Mouse (Mus musculus) forebrain, embryonic 14.5 days (tissue): ENCODE results near the gene Gcn1l1. TPM values are rescaled to one million over a fixed set of nuclear protein-coding genes. Genes with fewer than 3 reads are reported as not detected.

ENCODE experiments used
- ATAC-seq: fragments of 200-750 bp; cut with Nextera tagmentation; 2 replicates; pipeline ENCODE4 v1.8.0; 2017; ENCODE audit warnings: mild to moderate bottlenecking, moderate library complexity
- DNase-seq: peaks from one replicate; pipeline ENCODE4 v3.0.0-alpha.2; 2015; ENCODE audit warnings: low spot score
- H3K27ac ChIP-seq: fragments of 300-500 bp; sonication (generic); 2 replicates; pipeline ENCODE4 v1.5.1; 2014; ENCODE audit warnings: low read depth, mild to moderate bottlenecking, control low read depth, low read length, moderate library complexity
- H3K27me3 ChIP-seq: fragments of 300-500 bp; sonication (generic); replicated peaks from 2 replicates; pipeline ENCODE4 v1.6.1; 2014; ENCODE audit warnings: low read length, control low read depth, mixed read lengths; ENCODE audit not compliant: control insufficient read depth, insufficient read depth
- H3K36me3 ChIP-seq: fragments of 300-500 bp; sonication (generic); 2 replicates; pipeline ENCODE4 v1.6.1; 2014; ENCODE audit warnings: low read length, control low read depth; ENCODE audit not compliant: control insufficient read depth, insufficient read depth
- H3K4me1 ChIP-seq: fragments of 300-500 bp; sonication (generic); 2 replicates; pipeline ENCODE4 v1.6.1; 2014; ENCODE audit warnings: antibody characterized with exemption, low read length, control low read depth; ENCODE audit not compliant: control insufficient read depth, insufficient read depth
- H3K4me2 ChIP-seq: fragments of 300-500 bp; sonication (generic); 2 replicates; pipeline ENCODE4 v1.6.1; 2014; ENCODE audit warnings: mild to moderate bottlenecking, control low read depth, low read length
- H3K4me3 ChIP-seq: fragments of 300-500 bp; sonication (generic); 2 replicates; pipeline ENCODE4 v1.5.1; 2014; ENCODE audit warnings: low read depth, low read length, control low read depth
- H3K9ac ChIP-seq: fragments of 300-500 bp; sonication (generic); 2 replicates; pipeline ENCODE4 v1.6.1; 2014; ENCODE audit warnings: mild to moderate bottlenecking, low read length, control low read depth, moderate library complexity
- H3K9me3 ChIP-seq: fragments of 300-500 bp; sonication (generic); replicated peaks from 2 replicates; pipeline ENCODE4 v1.6.1; 2016; ENCODE audit warnings: low read length, control low read depth, mixed read lengths; ENCODE audit not compliant: control insufficient read depth
- WGBS: fragments of 180-500 bp; shearing (Covaris S2); extraction: QIAGEN DNeasy Blood & Tissue Kit; methylation state at CpG from one replicate; pipeline ENCODE4 v1.1.7; 2014; 5-methylcytosine and 5-hydroxymethylcytosine counted together
- polyA plus RNA-seq: library from polyadenylated mRNA; unstranded; fragments of >200 nt; fragmentation: Nextera tagmentation; extraction: Ambion mirVana; gene quantifications from 2 replicates; pipeline ENCODE4 v1.2.1, GENCODE M21; 2014

Gene Gcn1l1
- polyA plus RNA-seq, 1 experiment from 2014 or later: 29.2 TPM

DNA sequence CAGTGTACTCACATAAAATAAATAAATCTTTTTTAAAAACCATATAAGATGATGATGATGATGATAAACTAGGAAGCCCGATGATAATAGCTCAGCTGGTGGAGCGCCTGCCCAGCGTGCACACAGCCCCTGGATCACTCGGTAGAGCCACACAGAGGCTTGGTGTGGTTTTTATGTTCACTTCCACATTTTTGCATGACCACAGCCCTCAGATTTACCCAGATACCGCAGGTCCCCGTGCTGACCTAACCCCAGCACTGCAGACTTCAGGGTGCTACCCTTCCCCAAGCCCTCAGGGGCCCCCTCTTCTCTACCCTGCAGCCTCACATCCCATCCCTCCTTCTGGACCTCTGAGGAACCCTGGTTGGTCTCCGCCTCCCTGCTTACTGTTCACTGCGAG lies 63.0 kb downstream of the Gcn1l1 start:
- Histone ChIP-seq H3K9me3 (no peaks in the 10 kb centered on the region), H3K4me2 (no peak overlapping the region), H3K27me3 (no peaks in the 10 kb centered on the region), H3K9ac (no peak overlapping the region), H3K36me3 (peaks cover 6% of the 10 kb centered on the region), H3K4me1 (peaks cover 11% of the 10 kb centered on the region), H3K4me3 (no peak overlapping the region), H3K27ac (no peak overlapping the region)
- no peak for ATAC-seq
- no peak for DNase-seq
- 84% methylated on average over 8 of the region's 8 CpGs for WGBS

GRCm38 (mm10) chr5:115629672-115630071 lies 64.6 kb downstream of the Gcn1l1 start:
- no peak overlapping the region for H3K4me2 ChIP-seq
- ATAC-seq: no peak
- WGBS: 91% methylated on average over 4 of the region's 4 CpGs

DNA sequence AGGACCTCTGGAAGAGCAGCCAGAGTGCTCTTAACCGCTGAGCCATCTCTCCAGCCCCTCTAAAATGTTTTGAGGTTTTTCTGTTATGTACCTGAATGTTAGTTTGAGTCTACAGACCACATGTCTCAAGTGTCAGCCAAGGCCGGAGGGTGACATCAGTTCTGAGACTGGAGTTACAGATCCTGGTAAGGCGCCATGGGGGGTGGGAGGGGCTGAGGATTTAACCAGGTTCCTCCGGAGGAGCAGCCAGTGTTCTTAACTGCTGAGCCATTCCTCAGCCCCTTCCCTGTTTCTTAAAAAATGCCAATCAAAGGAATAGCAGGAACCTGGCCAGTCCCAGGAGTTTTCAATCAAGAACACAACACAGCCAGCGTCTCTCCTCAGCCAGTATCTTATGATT lies 65.2 kb downstream of the Gcn1l1 start:
- Histone ChIP-seq H3K9ac (no peak overlapping the region), H3K27ac (no peak overlapping the region), H3K9me3 (no peaks in the 10 kb centered on the region), H3K4me1 (peaks cover 18% of the 10 kb centered on the region), H3K27me3 (no peaks in the 10 kb centered on the region), H3K4me3 (no peak overlapping the region), H3K36me3 (peaks cover 4% of the 10 kb centered on the region; the same call in 1 of the 2 replicates), H3K4me2 (no peak overlapping the region)
- 41% methylated on average over 5 of the region's 5 CpGs for WGBS
- DNase-seq (no peak), ATAC-seq (no peak)

More at GRCm38 (mm10) chr5:115629672-115630071, 64.6 kb downstream of the Gcn1l1 start:
- H3K4me1 ChIP-seq: peaks cover 16% of the 10 kb centered on the region
- no peaks in the 10 kb centered on the region for H3K27me3 ChIP-seq
- no peak for DNase-seq
- no peak overlapping the region for H3K9ac ChIP-seq
- H3K36me3 ChIP-seq: peaks cover 4% of the 10 kb centered on the region; the same call in 1 of the 2 replicates
- no peak overlapping the region for H3K4me3 ChIP-seq
- H3K9me3 ChIP-seq: no peaks in the 10 kb centered on the region
- no peak overlapping the region for H3K27ac ChIP-seq

- Histone ChIP-seq H3K4me2 (peak within 1 kb of the TSS; percentile 82), H3K9ac (peak within 1 kb of the TSS; percentile 88), H3K27ac (peak within 1 kb of the TSS; percentile 88), H3K36me3 (peaks cover 4% of the 10 kb centered on the region; the same call in 1 of the 2 replicates), H3K4me1 (peaks cover 18% of the 10 kb centered on the region), H3K9me3 (no peaks in the 10 kb centered on the region), H3K4me3 (peak within 1 kb of the TSS; percentile 77), H3K27me3 (no peaks in the 10 kb centered on the region)
- DNase-seq: peak; percentile 95
- WGBS: under 1% methylated on average over 57 of the region's 125 CpGs
- peak; percentile 85 for ATAC-seq
Measured at GRCm38 (mm10) chr5:115631505-115632357, 66.7 kb downstream of the Gcn1l1 start, which contains the start of gene Rab35. Gene Rab35 (plus strand): TSS chr5:115631908.

DNA sequence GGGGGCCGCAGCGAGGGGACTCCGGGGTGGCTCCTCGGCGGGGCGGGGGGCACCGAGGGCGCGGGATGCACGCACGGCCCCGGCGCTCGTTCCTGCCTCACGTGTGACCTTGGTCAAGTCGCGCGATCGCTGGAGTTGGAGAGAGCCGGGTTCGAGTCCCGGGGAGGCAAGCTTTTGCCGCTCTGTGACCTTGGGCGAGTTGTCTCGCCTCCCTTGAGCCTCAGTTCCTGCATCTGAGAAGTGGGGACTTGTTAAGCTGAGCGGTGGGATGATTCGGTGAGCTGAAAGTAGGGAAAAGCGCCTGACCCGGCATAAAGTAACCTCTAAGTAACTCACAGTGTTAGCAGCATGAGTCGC lies 67.3 kb downstream of the Gcn1l1 start:
- H3K27ac ChIP-seq: peak overlapping the region; percentile 88; the same call in 1 of the 2 replicates
- H3K36me3 ChIP-seq: peaks cover 4% of the 10 kb centered on the region; the same call in 1 of the 2 replicates

GRCm38 (mm10) chr5:115633060-115633459 lies 68.0 kb downstream of the Gcn1l1 start:
- Histone ChIP-seq H3K4me2 (peak overlapping the region; percentile 82), H3K4me3 (peak overlapping the region; percentile 77), H3K9me3 (no peaks in the 10 kb centered on the region), H3K9ac (peak overlapping the region; percentile 88; the same call in 1 of the 2 replicates), H3K27ac (no peak overlapping the region), H3K4me1 (peaks cover 18% of the 10 kb centered on the region), H3K27me3 (no peaks in the 10 kb centered on the region), H3K36me3 (peaks cover 7% of the 10 kb centered on the region)
- DNase-seq (no peak), ATAC-seq (no peak)
- 67% methylated on average over 4 of the region's 4 CpGs for WGBS

More for the DNA sequence above, 67.3 kb downstream of the Gcn1l1 start:
- 2% methylated on average over 22 of the region's 30 CpGs for WGBS
- H3K9ac ChIP-seq: peak overlapping the region; percentile 88
- H3K9me3 ChIP-seq: no peaks in the 10 kb centered on the region
- ATAC-seq (0 out of 2 replicates have a peak, but pooled peaks have one; percentile 3), DNase-seq (peak; percentile 15)
- peak overlapping the region; percentile 82 for H3K4me2 ChIP-seq
- H3K4me3 ChIP-seq: peak overlapping the region; percentile 77
- no peaks in the 10 kb centered on the region for H3K27me3 ChIP-seq
- peaks cover 18% of the 10 kb centered on the region for H3K4me1 ChIP-seq

DNA sequence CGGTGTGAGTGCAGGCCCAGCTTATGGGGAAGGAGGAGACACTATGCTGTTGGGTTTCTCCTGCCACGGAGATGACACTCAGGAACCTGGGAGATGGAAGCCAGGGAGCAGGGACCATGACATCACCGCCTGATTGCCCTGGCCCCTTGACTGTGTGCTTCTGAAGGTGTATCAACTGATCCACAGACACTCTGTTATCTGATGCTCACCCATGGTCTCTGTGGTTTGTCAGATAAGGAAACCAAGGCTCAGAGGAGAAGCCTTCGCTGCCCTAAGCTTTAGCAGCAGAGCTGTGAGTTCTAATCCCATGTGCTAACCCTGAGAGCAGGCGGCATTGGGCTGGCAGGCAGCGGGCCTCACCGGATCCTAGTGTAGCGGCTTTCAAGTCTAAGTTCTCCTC lies 69.0 kb downstream of the Gcn1l1 start:
- Histone ChIP-seq H3K36me3 (peaks cover 16% of the 10 kb centered on the region), H3K4me2 (no peak overlapping the region), H3K4me1 (peaks cover 18% of the 10 kb centered on the region), H3K27me3 (no peaks in the 10 kb centered on the region), H3K4me3 (no peak overlapping the region), H3K9me3 (no peaks in the 10 kb centered on the region), H3K9ac (no peak overlapping the region), H3K27ac (no peak overlapping the region)
- 94% methylated on average over 8 of the region's 8 CpGs for WGBS
- ATAC-seq (no peak), DNase-seq (no peak)

GRCm38 (mm10) chr5:115635536-115635935 lies 70.5 kb downstream of the Gcn1l1 start:
- WGBS: 83% methylated on average over 6 of the region's 6 CpGs
- H3K4me1 ChIP-seq: peaks cover 18% of the 10 kb centered on the region
- H3K4me3 ChIP-seq: no peak overlapping the region
- H3K4me2 ChIP-seq: no peak overlapping the region
- no peaks in the 10 kb centered on the region for H3K9me3 ChIP-seq
- no peaks in the 10 kb centered on the region for H3K27me3 ChIP-seq
- H3K36me3 ChIP-seq: peaks cover 31% of the 10 kb centered on the region
- no peak overlapping the region for H3K9ac ChIP-seq
- no peak overlapping the region for H3K27ac ChIP-seq
- ATAC-seq (no peak), DNase-seq (no peak)

DNA sequence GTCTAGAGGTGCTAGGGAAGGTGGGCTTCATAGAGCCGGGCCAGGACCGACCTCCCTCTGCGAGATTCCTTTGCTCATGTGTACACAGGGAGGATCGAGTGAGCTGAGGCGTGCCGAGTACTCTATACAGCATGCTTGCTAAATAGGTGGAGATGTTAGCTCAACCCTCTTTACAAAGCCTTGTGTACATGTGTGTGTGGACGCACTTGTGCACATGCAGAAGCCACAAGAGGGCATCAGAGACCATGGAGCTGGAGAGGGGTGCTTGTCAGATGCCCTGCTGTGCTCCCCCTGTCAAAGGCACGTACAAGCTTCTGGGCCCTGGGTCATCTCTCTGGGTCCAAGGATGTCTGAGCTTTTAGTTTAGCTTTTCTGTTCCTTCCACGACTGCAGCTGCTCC lies 79.1 kb downstream of the Gcn1l1 start:
- DNase-seq (no peak), ATAC-seq (no peak)
- no peak overlapping the region for H3K4me3 ChIP-seq
- no peak overlapping the region for H3K27ac ChIP-seq
- no peaks in the 10 kb centered on the region for H3K9me3 ChIP-seq
- H3K27me3 ChIP-seq: no peaks in the 10 kb centered on the region
- H3K4me2 ChIP-seq: no peak overlapping the region
- 85% methylated on average over 9 of the region's 9 CpGs for WGBS
- peaks cover 99% of the 10 kb centered on the region for H3K36me3 ChIP-seq
- H3K4me1 ChIP-seq: no peaks in the 10 kb centered on the region
- H3K9ac ChIP-seq: no peak overlapping the region
